Mouse (Mus musculus) midbrain, embryonic 13.5 days (tissue): ENCODE data around the gene Pla2g3. TPM values are rescaled to one million over a fixed set of nuclear protein-coding genes. Genes with fewer than 3 reads are reported as not detected.

Source experiments
- ATAC-seq: fragments of 200-750 bp; cut with Nextera tagmentation; 2 replicates; pipeline ENCODE4 v1.8.0; 2017; ENCODE audit warnings: mild to moderate bottlenecking, moderate TSS enrichment, moderate library complexity
- H3K27ac ChIP-seq: fragments of 300-500 bp; sonication (generic); 2 replicates; pipeline ENCODE4 v1.5.1; 2015; ENCODE audit warnings: inconsistent platforms, mild to moderate bottlenecking, moderate library complexity
- H3K27me3 ChIP-seq: fragments of 300-500 bp; sonication (generic); 2 replicates; pipeline ENCODE4 v1.6.1; 2015; ENCODE audit warnings: mild to moderate bottlenecking, inconsistent platforms
- H3K36me3 ChIP-seq: fragments of 300-500 bp; sonication (generic); 2 replicates; pipeline ENCODE4 v1.6.1; 2015; ENCODE audit warnings: mild to moderate bottlenecking, inconsistent platforms
- H3K4me1 ChIP-seq: fragments of 300-500 bp; sonication (generic); replicated peaks from 2 replicates; pipeline ENCODE4 v1.6.1; 2015; ENCODE audit warnings: inconsistent platforms
- H3K4me2 ChIP-seq: fragments of 300-500 bp; sonication (generic); replicated peaks from 2 replicates; pipeline ENCODE4 v1.6.1; 2015; ENCODE audit warnings: moderate library complexity, mild to moderate bottlenecking, inconsistent platforms
- H3K4me3 ChIP-seq: fragments of 300-500 bp; sonication (generic); replicated peaks from 2 replicates; pipeline ENCODE4 v1.5.1; 2015; ENCODE audit warnings: mild to moderate bottlenecking, inconsistent platforms
- H3K9ac ChIP-seq: fragments of 300-500 bp; sonication (generic); replicated peaks from 2 replicates; pipeline ENCODE4 v1.6.1; 2015; ENCODE audit warnings: mild to moderate bottlenecking, inconsistent platforms
- H3K9me3 ChIP-seq: fragments of 300-500 bp; sonication (generic); 2 replicates; pipeline ENCODE4 v1.6.1; 2016; ENCODE audit warnings: mild to moderate bottlenecking, inconsistent platforms
- WGBS: fragments of 180-500 bp; shearing (Covaris S2); methylation state at CpG from one replicate; pipeline ENCODE4 v1.1.7; 2015; 5-methylcytosine and 5-hydroxymethylcytosine counted together
- polyA plus RNA-seq: library from polyadenylated mRNA; unstranded; fragments of >200 nt; fragmentation: Nextera tagmentation; extraction: Ambion mirVana; gene quantifications from 2 replicates; pipeline ENCODE4 v1.2.1, GENCODE M21; 2015

Pla2g3 gene
- polyA plus RNA-seq, 1 experiment from 2014 or later = 0.52 TPM

GRCm38 (mm10) chr11:3545531-3546241 lies 57.6 kb downstream of the Pla2g3 start:
- H3K4me2 ChIP-seq = no peak overlapping the region
- no peaks in the 10 kb centered on the region for H3K9me3 ChIP-seq
- no peak overlapping the region for H3K4me3 ChIP-seq
- peaks cover 3% of the 10 kb centered on the region; the same call in 1 of the 2 replicates for H3K4me1 ChIP-seq
- no peaks in the 10 kb centered on the region for H3K27me3 ChIP-seq
- no peak for ATAC-seq
- H3K27ac ChIP-seq = no peak overlapping the region
- WGBS = 11% methylated on average over 9 of the region's 9 CpGs
- H3K36me3 ChIP-seq = no peaks in the 10 kb centered on the region
- no peak overlapping the region for H3K9ac ChIP-seq

GRCm38 (mm10) chr11:3546242-3546562 lies 58.1 kb downstream of the Pla2g3 start:
- Histone ChIP-seq H3K9me3 (no peaks in the 10 kb centered on the region), H3K4me2 (no peak overlapping the region), H3K36me3 (no peaks in the 10 kb centered on the region), H3K4me1 (peaks cover 3% of the 10 kb centered on the region; the same call in 1 of the 2 replicates), H3K27ac (no peak overlapping the region), H3K4me3 (no peak overlapping the region), H3K9ac (no peak overlapping the region), H3K27me3 (no peaks in the 10 kb centered on the region)
- WGBS = 21% methylated on average over 1 of the region's 1 CpGs
- ATAC-seq = no peak

GRCm38 (mm10) chr11:3547047-3547446 lies 59.0 kb downstream of the Pla2g3 start:
- H3K9me3 ChIP-seq = no peaks in the 10 kb centered on the region
- H3K27ac ChIP-seq = no peak overlapping the region
- no peak overlapping the region for H3K9ac ChIP-seq
- no peak for ATAC-seq
- H3K4me1 ChIP-seq = peaks cover 3% of the 10 kb centered on the region; the same call in 1 of the 2 replicates
- 72% methylated on average over 2 of the region's 2 CpGs for WGBS
- H3K4me2 ChIP-seq = no peak overlapping the region
- H3K27me3 ChIP-seq = no peaks in the 10 kb centered on the region
- no peak overlapping the region for H3K4me3 ChIP-seq
- no peaks in the 10 kb centered on the region for H3K36me3 ChIP-seq

GRCm38 (mm10) chr11:3547969-3548368 lies 59.9 kb downstream of the Pla2g3 start:
- 47% methylated on average over 6 of the region's 6 CpGs for WGBS
- peak; percentile 78; the same call in 1 of the 2 replicates for ATAC-seq

GRCm38 (mm10) chr11:3548564-3549295 lies 60.6 kb downstream of the Pla2g3 start:
- H3K4me1 ChIP-seq = peaks cover 3% of the 10 kb centered on the region; the same call in 1 of the 2 replicates
- no peak overlapping the region for H3K4me3 ChIP-seq
- no peak overlapping the region for H3K27ac ChIP-seq
- H3K27me3 ChIP-seq = no peaks in the 10 kb centered on the region
- no peak overlapping the region for H3K9ac ChIP-seq
- H3K9me3 ChIP-seq = no peaks in the 10 kb centered on the region
- no peak overlapping the region for H3K4me2 ChIP-seq
- ATAC-seq = no peak
- 58% methylated on average over 3 of the region's 3 CpGs for WGBS
- H3K36me3 ChIP-seq = no peaks in the 10 kb centered on the region

More at GRCm38 (mm10) chr11:3547969-3548368, 59.9 kb downstream of the Pla2g3 start:
- H3K9me3 ChIP-seq = no peaks in the 10 kb centered on the region
- H3K9ac ChIP-seq = no peak overlapping the region
- H3K27ac ChIP-seq = no peak overlapping the region
- no peaks in the 10 kb centered on the region for H3K36me3 ChIP-seq
- H3K27me3 ChIP-seq = no peaks in the 10 kb centered on the region
- H3K4me1 ChIP-seq = peaks cover 3% of the 10 kb centered on the region; the same call in 1 of the 2 replicates
- no peak overlapping the region for H3K4me2 ChIP-seq
- H3K4me3 ChIP-seq = no peak overlapping the region

Other genes with a start within 250 kb of the Pla2g3 start
- 261 and 285 TPM in 2 replicates for gene Drg1, start 221.9 kb upstream of the Pla2g3 start, polyA plus RNA-seq
- 94.6 and 106 TPM in 2 replicates for gene Patz1, start 199.4 kb upstream of the Pla2g3 start, polyA plus RNA-seq
- gene Pik3ip1, start 157.9 kb upstream of the Pla2g3 start, polyA plus RNA-seq = 24.2 and 25.1 TPM in 2 replicates
- 134 and 138 TPM in 2 replicates for gene Limk2, start 79.1 kb upstream of the Pla2g3 start, polyA plus RNA-seq
- 46.6 and 49.3 TPM in 2 replicates for gene Rnf185, start 35.9 kb upstream of the Pla2g3 start, polyA plus RNA-seq
- gene Inpp5j, start 16.5 kb downstream of the Pla2g3 start, polyA plus RNA-seq = 1.4 and 1.7 TPM in 2 replicates
- gene Selenom, start 26.4 kb downstream of the Pla2g3 start, polyA plus RNA-seq = 30.3 and 32.0 TPM in 2 replicates
- gene Smtn, start 52.3 kb downstream of the Pla2g3 start, polyA plus RNA-seq = 15.5 and 18.2 TPM in 2 replicates
- 40.8 and 42.0 TPM in 2 replicates for gene Morc2a, start 160.9 kb downstream of the Pla2g3 start, polyA plus RNA-seq